19 mouse cellular contexts compared by ENCODE assay signal in genomic region chr15:96802729-96803053, GRCm38 (mm10).
A peak's percentile ranks its signal among the peaks of the same experiment; 100 is the strongest.
DNase-seq lines count a peak whose midpoint lies in the region; ATAC-seq lines count a peak whose summit lies in the region.
"Had no signal": no experiment of that assay in that cellular context is flagged by ENCODE, and none has a peak within 500 bp of the region (broad histone marks: within the 10 kb centered on the region; RNA-seq: fewer than 3 reads in every experiment).

No protein-coding gene starts in this region.

- no peaks in the 10 kb centered on the region for H3K36me3 ChIP-seq in liver, embryonic 11.5 days (ENCODE audit: control insufficient read depth, insufficient read depth, low read length)
- H3K36me3 ChIP-seq in intestine, embryonic 15.5 days, result no peaks in the 10 kb centered on the region
- no peaks in the 10 kb centered on the region for H3K36me3 ChIP-seq in liver, embryonic 13.5 days
- no peaks in the 10 kb centered on the region for H3K36me3 ChIP-seq in stomach, embryonic 16.5 days (ENCODE audit: control insufficient read depth, insufficient read depth, low read length)
- H3K36me3 ChIP-seq: embryonic facial prominence, embryonic 12.5 days; G1E; hindbrain, embryonic 15.5 days; limb, embryonic 13.5 days; midbrain, embryonic 13.5 days; neural tube, embryonic 15.5 days had no signal

- H3K4me3 ChIP-seq in liver, embryonic 11.5 days (ENCODE audit: low read depth, low read length), result no peak overlapping the region
- no peak overlapping the region for H3K4me3 ChIP-seq in intestine, embryonic 15.5 days (replicated peaks)
- no peak overlapping the region for H3K4me3 ChIP-seq in liver, embryonic 13.5 days (replicated peaks)
- no peak overlapping the region for H3K4me3 ChIP-seq in stomach, embryonic 16.5 days (replicated peaks; ENCODE audit: low read length)
- H3K4me3 ChIP-seq: embryonic facial prominence, embryonic 12.5 days; hindbrain, embryonic 15.5 days; limb, embryonic 13.5 days; midbrain, embryonic 13.5 days; myocyte; neural tube, embryonic 15.5 days had no signal

- peaks cover 18% of the 10 kb centered on the region for H3K4me1 ChIP-seq in liver, embryonic 11.5 days (replicated peaks; ENCODE audit: control insufficient read depth, insufficient read depth, low read length)
- H3K4me1 ChIP-seq in intestine, embryonic 15.5 days (replicated peaks), result peaks cover 11% of the 10 kb centered on the region
- H3K4me1 ChIP-seq in liver, embryonic 13.5 days (replicated peaks), result peaks cover 22% of the 10 kb centered on the region
- peaks cover 12% of the 10 kb centered on the region for H3K4me1 ChIP-seq in stomach, embryonic 16.5 days (ENCODE audit: control insufficient read depth, insufficient read depth, low read length)
- H3K4me1 ChIP-seq: embryonic facial prominence, embryonic 12.5 days; hindbrain, embryonic 15.5 days; limb, embryonic 13.5 days; midbrain, embryonic 13.5 days; neural tube, embryonic 15.5 days had no signal

- H3K27ac ChIP-seq in liver, embryonic 11.5 days (ENCODE audit: low read depth, low read length), result no peak overlapping the region
- H3K27ac ChIP-seq in intestine, embryonic 15.5 days, result 0 out of 2 replicates have a peak overlapping the region, but pooled peaks have one; percentile 45
- peak overlapping the region; percentile 47; the same call in 1 of the 2 replicates for H3K27ac ChIP-seq in liver, embryonic 13.5 days
- H3K27ac ChIP-seq in stomach, embryonic 16.5 days (ENCODE audit: low read length), result peak overlapping the region; percentile 89
- H3K27ac ChIP-seq: hindbrain, embryonic 15.5 days; limb, embryonic 13.5 days; midbrain, embryonic 13.5 days; neural tube, embryonic 15.5 days had no signal

- H3K4me2 ChIP-seq in liver, embryonic 11.5 days, result no peak overlapping the region
- H3K4me2 ChIP-seq in intestine, embryonic 15.5 days (replicated peaks), result no peak overlapping the region
- H3K4me2 ChIP-seq in liver, embryonic 13.5 days, result no peak overlapping the region
- H3K4me2 ChIP-seq in stomach, embryonic 16.5 days (ENCODE audit: low read depth, low read length), result no peak overlapping the region
- H3K4me2 ChIP-seq: embryonic facial prominence, embryonic 12.5 days; hindbrain, embryonic 15.5 days; limb, embryonic 13.5 days; midbrain, embryonic 13.5 days; neural tube, embryonic 15.5 days had no signal

- DNase-seq in liver, embryonic 11.5 days (ENCODE audit: low spot score), result no peak
- no peak for DNase-seq in liver
- DNase-seq in liver, embryonic 13.5 days, result no peak
- no peak for DNase-seq in testis, postnatal 14 days (ENCODE audit: low spot score)
- no peak for DNase-seq in gastrocnemius, adult 18-20 months (ENCODE audit: low spot score)
- DNase-seq: cerebellum, adult 2 months; gastrocnemius, postnatal 10 days; kidney, adult 8-10 months; right cerebral cortex, postnatal 4 days had no signal

- H3K27me3 ChIP-seq in liver, embryonic 11.5 days (replicated peaks; ENCODE audit: control insufficient read depth, insufficient read depth, low read length), result no peaks in the 10 kb centered on the region
- no peaks in the 10 kb centered on the region for H3K27me3 ChIP-seq in intestine, embryonic 15.5 days (replicated peaks)
- H3K27me3 ChIP-seq in liver, embryonic 13.5 days, result no peaks in the 10 kb centered on the region
- no peaks in the 10 kb centered on the region for H3K27me3 ChIP-seq in stomach, embryonic 16.5 days (ENCODE audit: control insufficient read depth, insufficient read depth, low read length)
- H3K27me3 ChIP-seq: embryonic facial prominence, embryonic 12.5 days; hindbrain, embryonic 15.5 days; limb, embryonic 13.5 days; midbrain, embryonic 13.5 days; neural tube, embryonic 15.5 days had no signal

- ATAC-seq in liver, embryonic 11.5 days (replicated peaks; ENCODE audit: low FRiP score), result peak; percentile 34
- peak; percentile 49; the same call in 1 of the 2 replicates for ATAC-seq in intestine, embryonic 15.5 days
- ATAC-seq in liver, embryonic 13.5 days (ENCODE audit: low read depth), result peak; percentile 20; the same call in 1 of the 2 replicates
- ATAC-seq in stomach, embryonic 16.5 days (ENCODE audit: insufficient read depth, low FRiP score), result peak; percentile 69
- ATAC-seq: CD4-positive, CD25-positive, alpha-beta regulatory T cell, adult 4 months; midbrain, embryonic 13.5 days had no signal

- H3K9ac ChIP-seq in liver, embryonic 11.5 days (ENCODE audit: low read depth, low read length), result no peak overlapping the region
- H3K9ac ChIP-seq in intestine, embryonic 15.5 days, result no peak overlapping the region
- no peak overlapping the region for H3K9ac ChIP-seq in liver, embryonic 13.5 days
- H3K9ac ChIP-seq in stomach, embryonic 16.5 days (ENCODE audit: low read length), result no peak overlapping the region
- H3K9ac ChIP-seq: embryonic facial prominence, embryonic 12.5 days; hindbrain, embryonic 15.5 days; limb, embryonic 13.5 days; midbrain, embryonic 13.5 days; neural tube, embryonic 15.5 days had no signal

- no peaks in the 10 kb centered on the region for H3K9me3 ChIP-seq in liver, embryonic 11.5 days (ENCODE audit: control insufficient read depth, low read length)
- H3K9me3 ChIP-seq in intestine, embryonic 15.5 days, result no peaks in the 10 kb centered on the region
- no peaks in the 10 kb centered on the region for H3K9me3 ChIP-seq in liver, embryonic 13.5 days (replicated peaks)
- H3K9me3 ChIP-seq in stomach, embryonic 16.5 days (replicated peaks; ENCODE audit: control insufficient read depth, low read length), result no peaks in the 10 kb centered on the region
- H3K9me3 ChIP-seq: embryonic facial prominence, embryonic 12.5 days; hindbrain, embryonic 15.5 days; limb, embryonic 13.5 days; midbrain, embryonic 13.5 days; neural tube, embryonic 15.5 days had no signal

- WGBS in liver, embryonic 11.5 days, result 36% methylated on average over 1 of the region's 1 CpGs
- 39% methylated on average over 1 of the region's 1 CpGs for WGBS in intestine, embryonic 15.5 days
- WGBS in liver, embryonic 13.5 days (ENCODE audit: insufficient replicate concordance), result 33% methylated on average over 1 of the region's 1 CpGs
- WGBS in stomach, embryonic 16.5 days, result 30% methylated on average over 1 of the region's 1 CpGs
